Mouse (Mus musculus) E14TG2a.4 (cell line): ENCODE results near the gene Cbx7.

ENCODE experiments used
- H3K27me3 ChIP-seq: 2 replicates; pipeline ENCODE4 v1.6.1; 2014; ENCODE audit warnings: low read length, control low read depth; ENCODE audit not compliant: insufficient read depth
- H3K36me3 ChIP-seq: 2 replicates; pipeline ENCODE4 v1.6.1; 2014; ENCODE audit warnings: low read length, control low read depth; ENCODE audit not compliant: insufficient read depth
- H3K4me1 ChIP-seq: replicated peaks from 2 replicates; pipeline ENCODE4 v1.6.1; 2014; ENCODE audit warnings: low read depth, low read length, control low read depth
- H3K4me3 ChIP-seq: replicated peaks from 2 replicates; pipeline ENCODE4 v1.5.1; 2014; ENCODE audit warnings: mild to moderate bottlenecking, low read length
- H3K9me3 ChIP-seq: 2 replicates; pipeline ENCODE4 v1.6.1; 2014; ENCODE audit warnings: low read length, control low read depth
- CTCF ChIP-seq: conservative IDR thresholded peaks from 2 replicates; pipeline ENCODE4 v1.5.1; 2014; ENCODE audit warnings: low read length
- NANOG ChIP-seq: IDR thresholded peaks from 2 replicates; pipeline ENCODE4 v1.6.1; 2014; ENCODE audit warnings: borderline replicate concordance, low read length, mixed read lengths
- POU5F1 ChIP-seq: IDR thresholded peaks from 2 replicates; pipeline ENCODE4 v1.6.1; 2014; ENCODE audit warnings: low read length, borderline replicate concordance

Gene Cbx7

GRCm38 (mm10) chr15:79970940-79971339 lies at the start of gene Cbx7:
TSS of gene Cbx7 (minus strand) at chr15:79971119.
- Histone ChIP-seq H3K9me3 (no peaks in the 10 kb centered on the region), H3K27me3 (no peaks in the 10 kb centered on the region), H3K4me1 (peaks cover 47% of the 10 kb centered on the region), H3K36me3 (peaks cover 41% of the 10 kb centered on the region), H3K4me3 (peak within 1 kb of the TSS; percentile 94)
- no peak for TF ChIP-seq POU5F1
- no peak for TF ChIP-seq CTCF
- TF ChIP-seq NANOG = no peak

DNA sequence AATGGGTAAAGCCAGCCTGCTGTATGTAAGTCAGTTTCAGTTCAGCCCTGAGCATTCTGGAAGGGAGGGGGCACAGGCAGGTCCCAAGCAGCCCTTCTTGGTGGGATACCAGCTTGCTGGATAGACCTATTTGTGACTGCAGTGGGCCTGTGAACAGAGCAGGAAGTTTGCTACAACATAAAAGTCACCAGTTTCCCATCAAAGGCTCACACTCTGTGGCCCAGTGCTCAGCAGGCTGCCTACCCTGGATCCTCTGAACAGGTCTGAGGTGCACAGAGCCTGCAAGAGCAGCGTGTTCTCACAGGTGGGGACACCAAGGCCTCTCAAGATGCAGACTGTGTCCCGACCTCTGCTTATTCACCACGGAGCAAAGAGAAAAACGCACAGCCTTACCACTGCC lies 49.6 kb upstream of the Cbx7 start:
- Histone ChIP-seq H3K36me3 (no peaks in the 10 kb centered on the region), H3K27me3 (peaks cover 58% of the 10 kb centered on the region), H3K4me3 (no peak overlapping the region), H3K9me3 (no peaks in the 10 kb centered on the region), H3K4me1 (peaks cover 45% of the 10 kb centered on the region)
- TF ChIP-seq CTCF (no peak), POU5F1 (no peak), NANOG (no peak)

GRCm38 (mm10) chr15:80019625-80020024 lies 48.7 kb upstream of the Cbx7 start:
- TF ChIP-seq CTCF (no peak), NANOG (no peak), POU5F1 (no peak)

GRCm38 (mm10) chr15:80019220-80019619 lies 48.3 kb upstream of the Cbx7 start:
- H3K4me1 ChIP-seq = peaks cover 40% of the 10 kb centered on the region
- TF ChIP-seq POU5F1 (no peak), CTCF (no peak), NANOG (no peak)
- no peaks in the 10 kb centered on the region for H3K9me3 ChIP-seq
- H3K36me3 ChIP-seq = no peaks in the 10 kb centered on the region
- no peak overlapping the region for H3K4me3 ChIP-seq
- H3K27me3 ChIP-seq = peaks cover 59% of the 10 kb centered on the region

More at GRCm38 (mm10) chr15:80019625-80020024, 48.7 kb upstream of the Cbx7 start:
- H3K9me3 ChIP-seq = no peaks in the 10 kb centered on the region
- H3K36me3 ChIP-seq = no peaks in the 10 kb centered on the region
- no peak overlapping the region for H3K4me3 ChIP-seq
- H3K27me3 ChIP-seq = peaks cover 59% of the 10 kb centered on the region
- peaks cover 43% of the 10 kb centered on the region for H3K4me1 ChIP-seq

DNA sequence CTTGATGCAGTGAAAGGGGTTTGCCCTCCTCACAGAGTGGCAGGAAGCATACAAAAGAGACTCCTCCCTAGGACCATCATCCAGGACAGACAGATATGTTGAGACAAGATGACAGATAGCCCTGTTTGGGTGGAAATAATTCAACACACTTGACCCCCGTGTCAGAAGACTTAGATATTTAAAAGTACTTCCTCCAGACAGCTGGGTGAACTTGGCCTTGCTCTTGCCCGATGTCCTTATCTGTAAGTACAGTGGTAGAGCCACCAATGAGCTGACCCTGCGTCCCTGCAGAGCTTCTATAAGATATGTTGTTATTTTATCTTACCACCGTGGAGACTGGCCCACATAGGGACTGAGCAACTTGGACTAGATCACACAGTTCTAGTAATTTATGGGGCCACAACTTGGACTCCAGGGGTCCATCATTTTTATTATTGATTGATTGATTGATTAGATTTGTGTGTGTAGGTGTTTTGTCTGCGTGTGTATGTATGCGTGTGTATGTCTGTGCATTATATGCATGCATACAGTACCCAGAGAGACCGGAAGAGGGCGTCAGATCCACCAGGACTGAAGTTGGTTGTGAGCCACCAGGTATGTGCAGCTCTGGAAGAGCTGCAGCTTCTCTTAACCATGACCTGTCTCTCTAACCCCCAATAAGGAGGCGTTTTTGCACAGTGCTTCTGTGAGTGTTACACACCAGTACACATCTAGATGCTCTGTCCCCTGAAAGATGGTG lies 45.8 kb upstream of the Cbx7 start:
- Histone ChIP-seq H3K4me1 (peaks cover 49% of the 10 kb centered on the region), H3K36me3 (no peaks in the 10 kb centered on the region), H3K9me3 (no peaks in the 10 kb centered on the region), H3K27me3 (peaks cover 56% of the 10 kb centered on the region), H3K4me3 (no peak overlapping the region)
- TF ChIP-seq CTCF = peak; percentile 66
- TF ChIP-seq NANOG = no peak

DNA sequence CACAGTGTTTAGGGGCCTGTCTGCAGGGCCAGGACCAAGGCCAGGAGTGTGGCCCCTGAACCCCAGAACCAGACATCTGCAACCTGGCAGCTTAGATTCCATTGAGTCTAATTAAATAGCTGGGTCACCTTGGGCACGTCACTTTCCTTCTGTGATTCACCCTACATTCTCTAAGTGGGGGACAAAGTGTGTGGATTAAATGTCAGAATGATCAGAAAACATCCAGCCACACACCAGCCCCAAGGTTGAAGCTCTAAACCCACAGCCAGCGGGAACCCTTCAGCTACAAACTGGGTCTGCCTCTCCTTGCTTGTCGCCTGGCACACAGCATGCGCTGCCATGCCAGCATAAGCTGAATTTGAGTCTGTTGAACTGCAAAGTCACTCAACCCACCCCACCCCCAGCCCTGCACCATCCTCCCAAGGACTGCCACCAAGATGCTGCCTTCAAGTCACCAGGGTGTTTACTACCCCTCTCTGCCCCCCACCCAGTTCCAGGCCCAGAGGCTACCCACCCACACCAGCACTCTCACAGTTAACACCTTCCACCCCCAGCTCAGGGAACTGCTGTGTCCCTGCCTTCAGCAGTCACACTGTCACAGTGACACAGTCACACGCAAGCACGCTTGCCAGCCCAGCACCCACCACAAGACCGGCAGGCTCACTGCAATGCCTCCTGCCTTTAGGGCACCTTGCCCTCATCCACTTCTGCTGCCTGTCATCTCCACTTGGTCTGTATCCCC lies 44.5 kb upstream of the Cbx7 start:
- H3K4me3 ChIP-seq = peak overlapping the region; percentile 84
- H3K9me3 ChIP-seq = no peaks in the 10 kb centered on the region
- peaks cover 55% of the 10 kb centered on the region for H3K4me1 ChIP-seq
- peaks cover 46% of the 10 kb centered on the region for H3K27me3 ChIP-seq
- TF ChIP-seq CTCF (no peak), POU5F1 (no peak), NANOG (no peak)
- H3K36me3 ChIP-seq = no peaks in the 10 kb centered on the region

- Histone ChIP-seq H3K27me3 (peaks cover 39% of the 10 kb centered on the region), H3K36me3 (no peaks in the 10 kb centered on the region), H3K4me3 (peak within 1 kb of the TSS; percentile 84), H3K9me3 (no peaks in the 10 kb centered on the region), H3K4me1 (peaks cover 55% of the 10 kb centered on the region)
- TF ChIP-seq CTCF (no peak), NANOG (no peak), POU5F1 (no peak)
These were observed 43.6 kb upstream of the Cbx7 start, which contains the start of gene Pdgfb for GRCm38 (mm10) chr15:80014321-80015210. TSS of gene Pdgfb (minus strand) at chr15:80014977.

GRCm38 (mm10) chr15:80014031-80014320 lies 43.1 kb upstream of the Cbx7 start:
- H3K4me1 ChIP-seq = peaks cover 58% of the 10 kb centered on the region
- no peaks in the 10 kb centered on the region for H3K36me3 ChIP-seq
- TF ChIP-seq NANOG (no peak), POU5F1 (no peak), CTCF (no peak)
- H3K9me3 ChIP-seq = no peaks in the 10 kb centered on the region
- peak overlapping the region; percentile 84 for H3K4me3 ChIP-seq
- H3K27me3 ChIP-seq = peaks cover 33% of the 10 kb centered on the region
